Mouse (Mus musculus) stomach, embryonic 15.5 days (tissue): ENCODE data around the gene Oit1. TPM values are rescaled to one million over a fixed set of nuclear protein-coding genes. Genes with fewer than 3 reads are reported as not detected.
A peak's percentile ranks its signal among the peaks of the same experiment; 100 is the strongest.

ENCODE experiments used
- ATAC-seq: fragments of 200-750 bp; cut with Nextera tagmentation; 2 replicates; pipeline ENCODE4 v1.8.0; 2017; ENCODE audit warnings: low read depth, moderate number of reproducible peaks, moderate TSS enrichment; ENCODE audit not compliant: insufficient read depth, low FRiP score
- H3K27ac ChIP-seq: fragments of 300-500 bp; sonication (generic); 2 replicates; pipeline ENCODE4 v1.5.1; 2015; ENCODE audit warnings: mild to moderate bottlenecking, inconsistent platforms
- H3K27me3 ChIP-seq: fragments of 300-500 bp; sonication (generic); replicated peaks from 2 replicates; pipeline ENCODE4 v1.6.1; 2015; ENCODE audit warnings: inconsistent platforms
- H3K36me3 ChIP-seq: fragments of 300-500 bp; sonication (generic); 2 replicates; pipeline ENCODE4 v1.6.1; 2015; ENCODE audit warnings: inconsistent platforms
- H3K4me1 ChIP-seq: fragments of 300-500 bp; sonication (generic); 2 replicates; pipeline ENCODE4 v1.6.1; 2015; ENCODE audit warnings: inconsistent platforms
- H3K4me2 ChIP-seq: fragments of 300-500 bp; sonication (generic); 2 replicates; pipeline ENCODE4 v1.6.1; 2015; ENCODE audit warnings: mild to moderate bottlenecking, inconsistent platforms
- H3K4me3 ChIP-seq: fragments of 300-500 bp; sonication (generic); replicated peaks from 2 replicates; pipeline ENCODE4 v1.5.1; 2015; ENCODE audit warnings: inconsistent platforms
- H3K9ac ChIP-seq: fragments of 300-500 bp; sonication (generic); 2 replicates; pipeline ENCODE4 v1.6.1; 2015; ENCODE audit warnings: inconsistent platforms
- H3K9me3 ChIP-seq: fragments of 300-500 bp; sonication (generic); 2 replicates; pipeline ENCODE4 v1.6.1; 2016; ENCODE audit warnings: inconsistent platforms
- WGBS: fragments of 180-500 bp; shearing (Covaris S2); methylation state at CpG from one replicate; pipeline ENCODE4 v1.1.7; 2015; 5-methylcytosine and 5-hydroxymethylcytosine counted together
- polyA plus RNA-seq: library from polyadenylated mRNA; unstranded; fragments of >200 nt; fragmentation: Nextera tagmentation; extraction: Ambion mirVana; gene quantifications from 2 replicates; pipeline ENCODE4 v1.2.1, GENCODE M21; 2015

The Oit1 gene
- polyA plus RNA-seq, 1 experiment from 2014 or later = 17.8 TPM

DNA sequence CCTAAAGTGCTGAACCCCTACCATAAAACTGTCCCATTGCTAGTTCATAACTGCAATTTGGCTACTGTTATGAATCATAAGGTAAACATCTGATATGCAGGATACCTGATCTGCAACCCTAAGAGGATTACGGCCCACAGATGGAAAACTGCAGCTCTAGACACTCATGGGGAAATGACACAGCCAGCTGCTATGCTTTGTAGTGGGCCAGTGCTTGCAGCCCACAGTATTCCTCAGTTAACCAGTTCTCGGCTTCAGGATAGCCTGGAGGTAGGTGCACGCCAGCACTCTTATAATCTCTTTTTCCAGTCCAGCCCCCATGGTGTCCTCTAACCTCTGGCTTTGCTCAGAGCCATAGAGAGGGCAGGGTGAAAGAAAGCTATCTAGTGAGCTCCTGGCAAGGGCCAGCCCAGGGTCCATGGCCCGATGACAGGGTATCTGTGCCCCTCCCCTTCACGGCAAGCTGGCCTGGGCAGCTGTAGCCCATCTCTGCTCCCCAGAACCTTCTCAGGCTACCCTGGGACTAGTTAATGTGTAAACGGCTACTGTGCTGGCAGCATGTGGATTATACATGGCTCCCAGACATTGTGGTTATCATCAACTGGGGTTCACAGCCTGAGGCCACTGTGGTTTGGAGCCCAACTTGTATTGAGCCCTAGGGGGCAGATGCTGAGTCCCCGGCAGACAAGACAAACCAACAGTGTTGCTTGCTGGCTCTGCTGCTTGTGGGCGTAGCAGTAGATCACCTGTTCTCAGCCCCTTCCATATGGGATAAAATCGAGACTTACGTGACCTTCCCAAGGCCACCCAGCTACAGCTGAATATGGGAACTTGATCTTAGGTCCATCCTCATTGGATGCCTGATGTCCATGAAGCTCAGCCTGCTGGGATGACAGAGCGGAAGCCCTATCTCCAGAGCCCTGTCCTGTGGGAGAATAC, 46.0 kb downstream of the Oit1 start:
- H3K27me3 ChIP-seq = no peaks in the 10 kb centered on the region
- H3K4me1 ChIP-seq = 0 out of 2 replicates have a peak, but pooled peaks cover 5% of the 10 kb centered on the region
- no peak for ATAC-seq
- no peaks in the 10 kb centered on the region for H3K9me3 ChIP-seq
- H3K4me3 ChIP-seq = no peak overlapping the region
- 78% methylated on average over 11 of the region's 11 CpGs for WGBS
- no peak overlapping the region for H3K27ac ChIP-seq
- no peak overlapping the region for H3K4me2 ChIP-seq
- no peaks in the 10 kb centered on the region for H3K36me3 ChIP-seq
- no peak overlapping the region for H3K9ac ChIP-seq

DNA sequence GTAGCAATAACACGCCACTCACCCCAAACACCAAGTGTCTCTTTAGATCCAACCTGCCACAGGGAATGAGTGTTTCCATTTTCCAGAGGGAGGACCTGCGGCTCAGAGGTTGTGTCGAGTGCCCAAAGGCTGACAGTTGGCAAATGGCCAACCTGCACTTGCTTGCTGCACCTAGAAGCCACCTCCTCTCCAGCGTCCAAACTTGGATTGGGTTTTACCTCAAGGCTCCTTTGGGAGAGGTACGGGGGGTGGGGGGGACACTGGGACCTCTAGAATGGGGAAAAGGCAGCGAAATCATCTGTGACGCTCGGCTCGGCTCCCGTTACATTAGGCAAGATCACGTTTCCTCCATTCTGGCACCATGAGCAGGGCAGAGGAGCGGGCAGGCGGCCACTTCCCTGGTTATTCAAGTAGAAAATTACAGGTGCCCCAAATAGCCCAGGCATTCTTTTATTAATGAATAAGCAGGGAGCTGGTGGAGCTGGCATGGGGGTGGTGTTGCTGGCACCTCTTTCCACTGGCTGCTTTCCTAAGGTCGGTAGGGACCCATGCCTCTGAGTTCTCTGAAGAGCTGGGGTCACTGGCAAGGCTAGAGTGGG, 47.1 kb downstream of the Oit1 start:
- 77% methylated on average over 14 of the region's 14 CpGs for WGBS
- no peaks in the 10 kb centered on the region for H3K36me3 ChIP-seq
- no peak for ATAC-seq
- H3K27ac ChIP-seq = no peak overlapping the region
- no peak overlapping the region for H3K4me3 ChIP-seq
- H3K4me1 ChIP-seq = 0 out of 2 replicates have a peak, but pooled peaks cover 5% of the 10 kb centered on the region
- H3K4me2 ChIP-seq = no peak overlapping the region
- no peaks in the 10 kb centered on the region for H3K9me3 ChIP-seq
- no peaks in the 10 kb centered on the region for H3K27me3 ChIP-seq
- H3K9ac ChIP-seq = no peak overlapping the region

DNA sequence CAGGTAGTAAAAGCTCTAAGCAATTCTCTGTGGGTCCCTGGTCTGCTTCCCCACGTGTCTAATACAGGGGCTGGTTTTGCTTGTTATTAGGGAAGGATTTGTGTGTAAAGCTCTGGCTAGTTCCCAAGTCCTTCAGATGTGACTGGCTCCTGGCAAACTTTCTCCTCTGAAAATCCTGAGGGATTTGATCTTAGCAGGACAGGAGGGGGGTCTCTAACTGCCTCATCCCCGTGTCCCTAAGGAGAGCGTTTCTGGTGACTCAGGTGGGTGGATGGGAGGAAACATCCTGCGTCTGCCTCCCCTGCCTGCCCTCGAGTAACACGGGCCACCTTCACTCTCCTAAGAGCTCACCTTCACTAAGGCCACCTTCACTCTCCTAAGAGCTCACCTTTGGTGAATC, 48.2 kb downstream of the Oit1 start:
- H3K27me3 ChIP-seq = no peaks in the 10 kb centered on the region
- no peaks in the 10 kb centered on the region for H3K9me3 ChIP-seq
- WGBS = 70% methylated on average over 6 of the region's 6 CpGs
- H3K36me3 ChIP-seq = no peaks in the 10 kb centered on the region
- H3K4me2 ChIP-seq = no peak overlapping the region
- no peak for ATAC-seq
- H3K27ac ChIP-seq = no peak overlapping the region
- H3K4me1 ChIP-seq = no peaks in the 10 kb centered on the region
- H3K4me3 ChIP-seq = no peak overlapping the region
- no peak overlapping the region for H3K9ac ChIP-seq

DNA sequence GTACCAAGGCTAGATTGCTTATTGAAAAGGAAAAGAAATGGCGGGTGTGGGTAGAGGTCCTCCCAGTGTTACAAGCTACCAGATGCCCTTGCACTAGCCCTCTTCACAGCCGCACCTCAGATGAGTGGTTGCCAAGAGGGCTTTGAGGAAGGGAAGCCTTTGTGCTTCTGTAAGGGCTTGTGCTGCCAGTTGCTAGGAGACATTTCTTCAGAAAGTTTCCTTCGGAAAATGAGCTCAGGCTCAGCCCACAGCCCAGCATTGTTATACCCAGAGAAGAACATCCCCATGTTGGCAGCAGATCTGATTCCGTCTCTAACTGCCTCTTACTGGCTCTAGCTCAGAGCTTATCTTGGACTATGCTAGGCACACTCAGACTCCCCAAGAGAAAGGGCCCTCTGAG, 49.0 kb downstream of the Oit1 start:
- Histone ChIP-seq H3K27me3 (no peaks in the 10 kb centered on the region), H3K4me3 (no peak overlapping the region), H3K36me3 (no peaks in the 10 kb centered on the region), H3K4me2 (no peak overlapping the region), H3K9me3 (no peaks in the 10 kb centered on the region), H3K27ac (no peak overlapping the region), H3K4me1 (no peaks in the 10 kb centered on the region), H3K9ac (no peak overlapping the region)
- no peak for ATAC-seq
- 68% methylated on average over 4 of the region's 4 CpGs for WGBS

DNA sequence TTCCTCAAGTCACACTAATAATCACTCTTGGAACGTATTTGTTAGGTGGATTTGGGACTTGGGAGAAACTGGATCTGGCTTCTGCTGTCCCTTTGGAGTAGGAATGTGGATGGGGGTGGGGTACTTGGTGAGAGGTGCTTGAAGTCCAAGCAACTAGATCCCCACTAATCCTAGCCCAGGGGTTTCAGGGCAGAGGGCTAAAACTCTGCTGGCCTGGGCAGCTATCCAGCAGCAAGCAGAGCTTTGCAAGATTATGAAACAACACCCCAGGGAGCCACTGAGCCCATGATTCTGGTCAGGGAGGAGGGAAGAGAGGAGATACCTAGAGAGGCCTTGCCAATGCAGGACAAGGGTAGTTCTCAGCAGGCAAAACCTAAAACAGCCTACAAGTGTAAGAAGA, 51.2 kb downstream of the Oit1 start:
- 55% methylated on average over 1 of the region's 1 CpGs for WGBS
- no peak overlapping the region for H3K27ac ChIP-seq
- no peak overlapping the region for H3K9ac ChIP-seq
- H3K4me3 ChIP-seq = no peak overlapping the region
- no peaks in the 10 kb centered on the region for H3K27me3 ChIP-seq
- no peak for ATAC-seq
- H3K4me2 ChIP-seq = no peak overlapping the region
- no peaks in the 10 kb centered on the region for H3K9me3 ChIP-seq
- no peaks in the 10 kb centered on the region for H3K36me3 ChIP-seq
- H3K4me1 ChIP-seq = no peaks in the 10 kb centered on the region

DNA sequence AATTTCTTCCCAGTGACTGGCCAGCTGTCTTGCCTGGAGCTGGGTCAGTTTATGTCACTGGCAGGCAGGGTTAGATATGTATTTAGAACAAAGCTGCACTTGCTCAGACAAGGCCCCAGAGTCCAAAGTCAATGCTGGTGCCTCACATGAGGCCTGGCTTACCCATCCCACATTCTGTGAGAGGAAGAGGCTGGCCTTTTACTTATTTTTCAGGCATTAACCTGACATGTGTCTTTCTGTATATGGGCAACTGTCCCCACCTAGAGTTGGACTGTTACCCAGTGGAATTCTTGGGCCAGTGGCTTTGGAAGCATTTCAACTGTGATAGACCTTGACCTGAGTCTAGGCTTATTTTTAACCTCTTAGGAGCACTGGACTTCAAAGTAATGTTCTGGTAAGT, 51.6 kb downstream of the Oit1 start:
- Histone ChIP-seq H3K9me3 (no peaks in the 10 kb centered on the region), H3K27me3 (no peaks in the 10 kb centered on the region), H3K4me3 (no peak overlapping the region), H3K4me2 (no peak overlapping the region), H3K4me1 (no peaks in the 10 kb centered on the region), H3K27ac (no peak overlapping the region), H3K9ac (no peak overlapping the region), H3K36me3 (no peaks in the 10 kb centered on the region)
- ATAC-seq = peak; percentile 34; the same call in 1 of the 2 replicates

DNA sequence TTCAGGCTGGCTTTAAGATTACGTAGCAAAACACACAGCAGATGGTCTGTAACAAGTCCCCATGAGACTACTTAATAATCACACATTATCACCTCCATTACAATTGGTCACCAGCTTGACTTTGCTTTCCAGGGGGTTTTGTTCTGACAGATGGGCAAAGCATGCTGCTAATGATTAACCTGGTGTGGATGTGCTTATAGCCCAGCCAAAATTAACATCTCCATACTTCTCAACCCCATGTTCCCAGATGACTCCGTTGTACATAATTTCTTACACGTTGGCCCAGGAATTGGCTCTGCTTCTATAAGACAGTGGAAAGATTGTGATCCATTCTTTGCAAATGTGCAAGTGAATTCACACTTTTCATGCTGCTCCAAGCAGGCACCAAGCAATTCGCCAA, 52.8 kb downstream of the Oit1 start:
- no peak for ATAC-seq
- H3K4me3 ChIP-seq = no peak overlapping the region
- no peak overlapping the region for H3K4me2 ChIP-seq
- H3K4me1 ChIP-seq = no peaks in the 10 kb centered on the region
- H3K36me3 ChIP-seq = no peaks in the 10 kb centered on the region
- WGBS = 79% methylated on average over 4 of the region's 4 CpGs
- H3K9me3 ChIP-seq = no peaks in the 10 kb centered on the region
- no peak overlapping the region for H3K9ac ChIP-seq
- H3K27me3 ChIP-seq = no peaks in the 10 kb centered on the region
- no peak overlapping the region for H3K27ac ChIP-seq

DNA sequence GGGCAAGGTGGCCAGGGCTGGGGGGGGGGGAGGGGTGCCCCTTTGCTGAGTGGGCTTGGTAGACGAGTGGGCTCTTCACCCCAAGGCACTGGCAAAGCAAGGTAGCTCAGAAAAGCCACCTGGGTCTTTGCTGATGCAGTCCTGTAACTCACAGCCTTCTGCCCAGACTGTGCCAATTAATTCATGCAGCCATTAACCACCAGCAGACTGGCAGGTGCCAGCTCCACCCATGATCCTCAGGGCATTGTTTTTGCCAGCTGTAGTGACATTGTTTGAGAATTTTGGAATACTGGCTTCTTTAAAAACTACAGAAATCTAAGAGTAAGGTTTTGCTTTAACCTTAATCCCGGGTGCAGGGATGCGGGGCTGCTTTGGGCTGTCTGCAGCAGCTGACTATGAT, 58.0 kb downstream of the Oit1 start:
- Histone ChIP-seq H3K4me3 (no peak overlapping the region), H3K9ac (no peak overlapping the region), H3K27ac (no peak overlapping the region), H3K36me3 (no peaks in the 10 kb centered on the region), H3K27me3 (peaks cover 27% of the 10 kb centered on the region), H3K4me2 (no peak overlapping the region), H3K4me1 (peaks cover 3% of the 10 kb centered on the region; the same call in 1 of the 2 replicates), H3K9me3 (no peaks in the 10 kb centered on the region)
- ATAC-seq = no peak
- WGBS = 75% methylated on average over 3 of the region's 3 CpGs

DNA sequence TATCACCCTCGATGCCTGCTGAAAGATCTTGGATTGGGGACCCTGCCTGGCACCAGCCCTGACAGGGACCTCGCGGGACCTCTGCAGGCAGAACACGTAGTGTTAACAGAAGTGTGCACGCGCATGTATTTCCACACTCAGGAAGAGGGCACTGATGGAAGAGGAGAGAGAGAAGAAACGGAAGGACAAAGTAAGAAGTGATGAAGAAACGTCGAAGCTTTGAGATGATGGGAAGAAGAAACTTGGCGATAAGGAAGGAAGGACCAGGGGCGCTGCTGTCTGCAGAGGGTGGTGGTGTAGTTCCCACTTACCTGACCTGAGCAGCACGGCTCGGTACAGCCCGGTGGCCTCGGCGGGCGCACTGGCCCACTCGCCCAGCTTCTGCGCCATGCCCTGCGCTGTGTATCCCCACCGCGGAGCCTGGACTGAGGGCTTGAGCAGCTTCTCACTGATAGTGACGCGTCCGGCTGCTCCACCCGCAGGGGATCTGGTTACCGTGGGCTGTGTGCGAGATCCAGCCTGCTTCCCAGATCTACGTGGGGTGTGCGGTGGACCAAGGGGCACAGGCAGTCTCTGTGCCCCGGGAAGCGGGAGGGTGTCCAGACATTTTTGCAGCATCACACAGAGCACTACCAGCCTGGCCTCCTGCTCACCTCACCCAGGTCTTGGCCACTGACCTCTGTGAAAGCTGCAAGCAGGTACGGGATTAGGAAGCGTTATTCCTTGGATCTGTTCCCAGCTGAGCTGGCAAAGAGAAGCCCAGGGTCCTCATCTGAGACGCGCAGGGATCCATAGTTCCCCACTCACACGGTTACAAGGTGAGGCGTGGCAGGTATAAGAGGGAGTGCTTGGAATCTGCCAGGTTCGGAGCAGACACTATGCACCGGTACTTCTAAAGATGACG, 61.1 kb downstream of the Oit1 start, which contains the start of gene Fam107a:
Gene Fam107a, minus strand, starts transcription at position 830 of the 904 bp plus-strand sequence.
- no peak within 1 kb of the TSS for H3K9ac ChIP-seq
- H3K4me3 ChIP-seq = peak within 1 kb of the TSS; percentile 22
- H3K36me3 ChIP-seq = no peaks in the 10 kb centered on the region
- WGBS = 11% methylated on average over 36 of the region's 41 CpGs
- peaks cover 3% of the 10 kb centered on the region; the same call in 1 of the 2 replicates for H3K4me1 ChIP-seq
- peak; percentile 66; the same call in 1 of the 2 replicates for ATAC-seq
- H3K27me3 ChIP-seq = peaks cover 29% of the 10 kb centered on the region
- no peak within 1 kb of the TSS for H3K27ac ChIP-seq
- H3K4me2 ChIP-seq = peak within 1 kb of the TSS; percentile 44
- H3K9me3 ChIP-seq = no peaks in the 10 kb centered on the region

DNA sequence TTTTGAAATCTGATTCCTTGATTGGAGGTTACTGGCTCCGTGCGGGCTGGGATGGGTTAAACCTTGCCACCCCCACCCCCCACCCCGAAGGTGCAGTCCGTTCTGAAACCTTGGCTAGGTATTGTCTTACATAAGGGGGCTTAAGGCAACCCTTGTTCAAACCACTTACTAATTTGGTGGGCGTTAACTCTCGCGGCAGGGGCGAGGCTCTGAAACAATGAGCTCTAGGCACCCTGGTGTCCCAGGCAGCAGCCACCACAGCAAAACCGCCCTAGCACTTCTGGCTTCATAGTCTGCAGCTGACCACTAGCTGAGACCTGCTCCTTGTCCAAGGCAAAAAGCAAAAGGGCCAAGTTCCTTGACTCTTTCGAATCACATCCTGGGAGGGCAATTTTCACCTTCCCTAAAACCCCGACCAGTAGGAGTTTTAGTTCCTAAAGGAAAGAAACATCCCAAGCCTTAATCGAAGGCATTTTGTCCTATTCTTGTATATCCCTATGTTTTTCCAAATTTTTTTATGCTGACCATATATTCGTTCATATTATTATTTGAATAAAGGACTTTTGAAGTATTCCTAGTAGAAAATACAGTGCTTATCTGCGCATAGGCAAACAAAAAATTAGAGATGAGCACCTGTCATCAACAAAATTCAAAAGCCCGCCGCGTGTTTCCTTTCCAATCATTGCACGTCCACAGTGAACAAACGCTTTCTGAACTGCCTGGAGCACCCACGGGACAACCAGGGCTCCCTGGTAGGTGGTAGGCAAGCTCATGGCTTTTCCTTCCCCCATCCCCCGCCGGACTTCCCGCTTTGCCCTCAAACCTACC, 62.0 kb downstream of the Oit1 start:
- H3K9me3 ChIP-seq = no peaks in the 10 kb centered on the region

DNA sequence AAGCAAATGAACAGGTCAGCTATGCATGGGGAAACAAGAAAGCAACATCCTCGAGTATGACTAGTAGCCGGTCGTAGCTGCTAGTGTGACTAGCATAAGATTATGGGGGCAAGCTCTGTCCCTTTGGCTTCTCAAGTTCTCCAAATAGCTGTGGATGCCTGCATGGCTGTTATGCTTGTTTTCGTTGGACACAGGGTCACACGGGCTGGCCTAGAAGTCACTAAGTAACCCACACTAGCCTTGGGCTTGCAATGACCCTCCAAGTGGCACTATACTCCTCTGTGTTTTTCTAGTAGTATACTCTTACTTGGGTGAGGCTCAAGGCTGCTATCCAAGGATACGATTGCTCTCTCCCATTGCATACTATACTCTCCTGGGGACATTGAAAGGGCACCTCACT, 63.4 kb downstream of the Oit1 start:
- Histone ChIP-seq H3K9ac (no peak overlapping the region), H3K36me3 (no peaks in the 10 kb centered on the region), H3K4me1 (peaks cover 6% of the 10 kb centered on the region; the same call in 1 of the 2 replicates), H3K9me3 (no peaks in the 10 kb centered on the region), H3K4me3 (no peak overlapping the region), H3K27ac (no peak overlapping the region), H3K4me2 (no peak overlapping the region), H3K27me3 (peaks cover 29% of the 10 kb centered on the region)
- ATAC-seq = no peak
- WGBS = 84% methylated on average over 6 of the region's 6 CpGs

More for the DNA sequence above, 62.0 kb downstream of the Oit1 start:
- H3K27ac ChIP-seq = no peak overlapping the region
- ATAC-seq = no peak
- H3K27me3 ChIP-seq = peaks cover 29% of the 10 kb centered on the region
- peaks cover 3% of the 10 kb centered on the region; the same call in 1 of the 2 replicates for H3K4me1 ChIP-seq
- peak overlapping the region; percentile 22 for H3K4me3 ChIP-seq
- peak overlapping the region; percentile 44 for H3K4me2 ChIP-seq
- WGBS = 3% methylated on average over 23 of the region's 23 CpGs
- no peaks in the 10 kb centered on the region for H3K36me3 ChIP-seq
- no peak overlapping the region for H3K9ac ChIP-seq
